29 mouse cellular contexts compared by ENCODE assay signal in the genomic region with DNA sequence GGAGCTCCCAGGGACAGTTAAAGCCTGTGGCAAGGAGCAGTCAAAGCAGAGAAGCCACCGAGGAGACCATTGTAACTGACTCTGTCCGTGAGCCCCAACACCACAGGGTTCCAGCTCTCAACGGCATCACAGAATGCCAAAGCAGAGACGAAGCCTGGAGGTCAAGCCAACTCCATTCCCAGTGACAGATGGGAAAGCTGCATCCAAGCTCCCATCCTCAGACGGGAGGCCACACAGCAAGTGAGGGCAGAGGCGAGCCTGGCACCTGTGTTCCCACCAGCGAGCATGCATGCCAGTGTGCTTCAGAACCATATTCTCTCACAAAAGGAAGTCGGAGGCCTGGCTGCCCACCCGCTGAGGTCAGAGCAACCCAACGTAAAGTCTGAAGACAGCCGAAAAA. TPM values are rescaled to one million over a fixed set of nuclear protein-coding genes. Genes with fewer than 3 reads are reported as not detected.
DNase-seq lines count a peak whose midpoint lies in the region; ATAC-seq and TF ChIP-seq lines count a peak whose summit lies in the region.
"Had no signal": no experiment of that assay in that cellular context is flagged by ENCODE, and none has a peak within 500 bp of the region (broad histone marks: within the 10 kb centered on the region; RNA-seq: fewer than 3 reads in every experiment).

No protein-coding gene starts in this region.

- 46% methylated on average over 11 of the region's 11 CpGs for WGBS in hindbrain, postnatal 0 days
- 70% methylated on average over 11 of the region's 11 CpGs for WGBS in hindbrain, embryonic 12.5 days
- 90% methylated on average over 11 of the region's 11 CpGs for WGBS in kidney, embryonic 16.5 days

- no peak; the same call in 1 of the 2 replicates for ATAC-seq in hindbrain, postnatal 0 days
- no peak for ATAC-seq in hindbrain, embryonic 12.5 days (ENCODE audit: low FRiP score)
- ATAC-seq in kidney, embryonic 16.5 days (ENCODE audit: low FRiP score, low TSS enrichment), result no peak
- no peak for ATAC-seq in CD4-positive, CD25-positive, alpha-beta regulatory T cell, adult 4 months
- ATAC-seq: intestine, embryonic 16.5 days; liver, embryonic 12.5 days; liver, postnatal 0 days had no signal

- H3K4me1 ChIP-seq in hindbrain, postnatal 0 days (ENCODE audit: insufficient read depth, low read length), result no peaks in the 10 kb centered on the region
- H3K4me1 ChIP-seq in hindbrain, embryonic 12.5 days, result no peaks in the 10 kb centered on the region
- 0 out of 2 replicates have a peak, but pooled peaks cover 4% of the 10 kb centered on the region for H3K4me1 ChIP-seq in kidney, embryonic 16.5 days (ENCODE audit: insufficient read depth, low read length)
- H3K4me1 ChIP-seq: embryonic facial prominence, embryonic 15.5 days; forebrain, embryonic 13.5 days; heart, embryonic 13.5 days; liver, embryonic 12.5 days; midbrain, embryonic 12.5 days had no signal

- H3K4me2 ChIP-seq in hindbrain, postnatal 0 days (ENCODE audit: low read depth, low read length), result no peak overlapping the region
- H3K4me2 ChIP-seq in hindbrain, embryonic 12.5 days (replicated peaks), result no peak overlapping the region
- H3K4me2 ChIP-seq in kidney, embryonic 16.5 days (replicated peaks; ENCODE audit: low read depth, low read length), result no peak overlapping the region
- H3K4me2 ChIP-seq: embryonic facial prominence, embryonic 15.5 days; forebrain, embryonic 13.5 days; heart, embryonic 13.5 days; limb, embryonic 13.5 days; liver, embryonic 12.5 days; midbrain, embryonic 12.5 days; stomach, embryonic 15.5 days had no signal

- TF ChIP-seq CTCF in hindbrain, postnatal 0 days (IDR thresholded peaks at IDR 0.05; ENCODE audit: low read depth), result no peak

- no peaks in the 10 kb centered on the region for H3K27me3 ChIP-seq in hindbrain, postnatal 0 days (ENCODE audit: insufficient read depth, low read length)
- H3K27me3 ChIP-seq in hindbrain, embryonic 12.5 days, result no peaks in the 10 kb centered on the region
- H3K27me3 ChIP-seq in kidney, embryonic 16.5 days (ENCODE audit: insufficient read depth, low read length), result no peaks in the 10 kb centered on the region
- H3K27me3 ChIP-seq: embryonic facial prominence, embryonic 15.5 days; forebrain, embryonic 13.5 days; heart, embryonic 13.5 days; limb, embryonic 13.5 days; liver, embryonic 12.5 days; midbrain, embryonic 12.5 days; stomach, embryonic 15.5 days had no signal

- H3K27ac ChIP-seq in hindbrain, postnatal 0 days, result no peak overlapping the region
- no peak overlapping the region for H3K27ac ChIP-seq in hindbrain, embryonic 12.5 days
- H3K27ac ChIP-seq in kidney, embryonic 16.5 days (ENCODE audit: low read length), result no peak overlapping the region
- H3K27ac ChIP-seq: embryonic facial prominence, embryonic 10.5 days; embryonic facial prominence, embryonic 15.5 days; forebrain, embryonic 13.5 days; heart, embryonic 13.5 days; limb, embryonic 13.5 days; liver, embryonic 12.5 days; midbrain, embryonic 12.5 days; stomach, embryonic 15.5 days had no signal

- H3K4me3 ChIP-seq in hindbrain, postnatal 0 days (ENCODE audit: low read length), result no peak overlapping the region
- H3K4me3 ChIP-seq in hindbrain, embryonic 12.5 days, result no peak overlapping the region
- H3K4me3 ChIP-seq in kidney, embryonic 16.5 days (ENCODE audit: low read length), result no peak overlapping the region
- H3K4me3 ChIP-seq: embryonic facial prominence, embryonic 10.5 days; embryonic facial prominence, embryonic 15.5 days; forebrain, embryonic 13.5 days; heart, embryonic 13.5 days; limb, embryonic 13.5 days; liver, embryonic 12.5 days; megakaryocyte, embryonic 14.5 days; midbrain, embryonic 12.5 days; stomach, embryonic 15.5 days had no signal

- H3K9ac ChIP-seq in hindbrain, postnatal 0 days (replicated peaks; ENCODE audit: low read length), result no peak overlapping the region
- H3K9ac ChIP-seq in hindbrain, embryonic 12.5 days, result no peak overlapping the region
- H3K9ac ChIP-seq in kidney, embryonic 16.5 days (replicated peaks; ENCODE audit: low read length), result no peak overlapping the region
- H3K9ac ChIP-seq: embryonic facial prominence, embryonic 15.5 days; forebrain, embryonic 13.5 days; heart, embryonic 13.5 days; limb, embryonic 13.5 days; liver, embryonic 12.5 days; liver, postnatal 0 days; midbrain, embryonic 12.5 days; stomach, embryonic 15.5 days had no signal

- peak; percentile 51 for DNase-seq in hindbrain, postnatal 0 days (ENCODE audit: low spot score)
- peak; percentile 94 for DNase-seq in cerebellum, adult 11-12 months
- DNase-seq in cerebellum, adult 9-11 months, result peak; percentile 95
- DNase-seq in adrenal gland, postnatal 14 days, result no peak
- DNase-seq: adrenal gland, postnatal 25 days; gastrocnemius, postnatal 10 days; heart, postnatal 10 days; kidney, adult 8-10 months; kidney, postnatal 10 days; liver, postnatal 0 days; lung, postnatal 4 days; retina, postnatal 1 day; right cerebral cortex, postnatal 14 days; thymus, postnatal 14 days had no signal

- no peaks in the 10 kb centered on the region for H3K9me3 ChIP-seq in hindbrain, postnatal 0 days (ENCODE audit: low read length)
- no peaks in the 10 kb centered on the region for H3K9me3 ChIP-seq in hindbrain, embryonic 12.5 days (replicated peaks)
- no peaks in the 10 kb centered on the region; the same call in 1 of the 2 replicates for H3K9me3 ChIP-seq in kidney, embryonic 16.5 days (ENCODE audit: low read length)
- H3K9me3 ChIP-seq: embryonic facial prominence, embryonic 10.5 days; embryonic facial prominence, embryonic 15.5 days; forebrain, embryonic 13.5 days; heart, embryonic 13.5 days; limb, embryonic 13.5 days; liver, embryonic 12.5 days; midbrain, embryonic 12.5 days; stomach, embryonic 15.5 days had no signal

- H3K36me3 ChIP-seq in hindbrain, postnatal 0 days (ENCODE audit: insufficient read depth, low read length), result no peaks in the 10 kb centered on the region
- no peaks in the 10 kb centered on the region for H3K36me3 ChIP-seq in hindbrain, embryonic 12.5 days
- H3K36me3 ChIP-seq in kidney, embryonic 16.5 days (ENCODE audit: insufficient read depth, low read length), result no peaks in the 10 kb centered on the region
- H3K36me3 ChIP-seq: embryonic facial prominence, embryonic 10.5 days; embryonic facial prominence, embryonic 15.5 days; heart, embryonic 13.5 days; limb, embryonic 13.5 days; liver, embryonic 12.5 days; midbrain, embryonic 12.5 days; stomach, embryonic 15.5 days had no signal

RNA-seq across cellular contexts. Expression of gene Ccnjl, which starts 10.9 kb away (rescaled TPM):
- 2.4 and 3.5 TPM in 2 replicates for total RNA-seq in hindbrain, postnatal 0 days (2014; rRNA removed)
- polyA plus RNA-seq in hindbrain, postnatal 0 days (2015; fragmentation: Nextera tagmentation; extraction: Ambion mirVana), result 4.6 and 5.5 TPM in 2 replicates
- 27.6 and 29.6 TPM in 2 replicates for polyA plus RNA-seq in hindbrain, embryonic 12.5 days (2016; fragmentation: Nextera tagmentation; extraction: Ambion mirVana)
- polyA plus RNA-seq in kidney, embryonic 16.5 days (2015; fragmentation: Nextera tagmentation; extraction: Ambion mirVana), result 26.4 and 29.9 TPM in 2 replicates
- under 1 TPM in 1 of 2 experiments, not detected in 1; 0.24 TPM for polyA plus RNA-seq in CD4-positive, CD25-positive, alpha-beta regulatory T cell, adult 4 months (2017; shearing (Covaris generic))
- 5.0 and 7.7 TPM in 2 replicates for total RNA-seq in adrenal gland, postnatal 14 days (2021)
- total RNA-seq: monocyte, adult 5-6 weeks had no signal

RNA-seq across cellular contexts. Expression of gene C1qtnf2, which starts 43.6 kb away (rescaled TPM):
- 13.9 and 15.7 TPM in 2 replicates for total RNA-seq in hindbrain, postnatal 0 days (2014; rRNA removed)
- 21.5 and 21.6 TPM in 2 replicates for polyA plus RNA-seq in hindbrain, postnatal 0 days (2015; fragmentation: Nextera tagmentation; extraction: Ambion mirVana)
- polyA plus RNA-seq in hindbrain, embryonic 12.5 days (2016; fragmentation: Nextera tagmentation; extraction: Ambion mirVana), result 5.2 and 5.4 TPM in 2 replicates
- 17.8 and 20.8 TPM in 2 replicates for polyA plus RNA-seq in kidney, embryonic 16.5 days (2015; fragmentation: Nextera tagmentation; extraction: Ambion mirVana)
- polyA plus RNA-seq in CD4-positive, CD25-positive, alpha-beta regulatory T cell, adult 4 months (2017; shearing (Covaris generic)), result not detected
- total RNA-seq in adrenal gland, postnatal 14 days (2021), result 7.8 and 9.3 TPM in 2 replicates
- total RNA-seq: hematopoietic stem cell, adult 5-6 weeks; monocyte, adult 5-6 weeks had no signal
